Mouse (Mus musculus): Measurements from ENCODE around the gene Pram1.

Pram1 gene

GRCm38 (mm10) chr17:33669681-33670080 is 31.8 kb downstream of the Pram1 start:
- no peak for DNase-seq

GRCm38 (mm10) chr17:33673837-33674236 is 36.0 kb downstream of the Pram1 start:
- no peak for DNase-seq

GRCm38 (mm10) chr17:33675452-33675851 is 37.6 kb downstream of the Pram1 start:
- DNase-seq, result no peak

GRCm38 (mm10) chr17:33676086-33676485 is 38.2 kb downstream of the Pram1 start:
- DNase-seq, result no peak

- no peak for DNase-seq
Measured at GRCm38 (mm10) chr17:33678771-33679170, 40.9 kb downstream of the Pram1 start.

- no peak for DNase-seq
Measured at GRCm38 (mm10) chr17:33681767-33682166, 43.9 kb downstream of the Pram1 start.

GRCm38 (mm10) chr17:33684671-33685231 is 46.9 kb downstream of the Pram1 start:
- peak; percentile 78 for DNase-seq

GRCm38 (mm10) chr17:33685249-33685653 is 47.4 kb downstream of the Pram1 start:
- DNase-seq, result peak; percentile 99

GRCm38 (mm10) chr17:33686760-33687159 is 48.9 kb downstream of the Pram1 start, which contains the start of gene Hnrnpm:
Gene Hnrnpm (minus strand): TSS chr17:33686860.
- no peak for DNase-seq
